Mouse (Mus musculus) spleen, adult 2 months (tissue): ENCODE data around the gene Usp35.

Experiments used
- CTCF ChIP-seq: fragments of 200-500 bp; IDR thresholded peaks from 2 replicates; pipeline ENCODE4 v1.5.1; 2011; ENCODE audit warnings: mild to moderate bottlenecking, inconsistent platforms; ENCODE audit not compliant: insufficient read depth, insufficient read length, insufficient replicate concordance; ENCODE audit errors: extremely low read depth
- POLR2A ChIP-seq: fragments of 200-500 bp; IDR thresholded peaks from 2 replicates; pipeline ENCODE4 v1.6.1; 2011; ENCODE audit warnings: low read depth, low read length, inconsistent platforms

GRCm38 (mm10) chr7:97351792-97352513 lies 20.1 kb upstream of the Usp35 start:
- no peak for TF ChIP-seq CTCF
- no peak for TF ChIP-seq POLR2A
